Mouse (Mus musculus) kidney, postnatal 36 days (tissue): ENCODE results near the gene Gnaz.

Source experiments
- DNase-seq, 2 experiments: peaks; one replicate each; pipeline ENCODE4 v3.0.0; 2021 to 2022; ENCODE audit warnings: mixed read lengths in 2 of 2

Gene Gnaz

GRCm38 (mm10) chr10:74969266-74969665, 2.3 kb downstream of the Gnaz start:
- no peak for DNase-seq

GRCm38 (mm10) chr10:74973026-74973425, 6.0 kb downstream of the Gnaz start:
- DNase-seq, result no peak

- no peak for DNase-seq
Observed at GRCm38 (mm10) chr10:74975626-74976025, 8.6 kb downstream of the Gnaz start.

- no peak for DNase-seq
Observed at GRCm38 (mm10) chr10:74976429-74976828, 9.5 kb downstream of the Gnaz start.

GRCm38 (mm10) chr10:74978056-74978455, 11.1 kb downstream of the Gnaz start:
- DNase-seq, result no peak

GRCm38 (mm10) chr10:74981159-74981558, 14.2 kb downstream of the Gnaz start:
- no peak for DNase-seq

- DNase-seq, result no peak
Observed at GRCm38 (mm10) chr10:74983176-74983575, 16.2 kb downstream of the Gnaz start.

GRCm38 (mm10) chr10:74987698-74988470, 20.9 kb downstream of the Gnaz start:
- DNase-seq, result no peak

GRCm38 (mm10) chr10:74989814-74990213, 22.8 kb downstream of the Gnaz start:
- peak in 1 of 2 experiments; percentile 23 for DNase-seq

- no peak for DNase-seq
Observed at GRCm38 (mm10) chr10:74990584-74991322, 23.8 kb downstream of the Gnaz start.

GRCm38 (mm10) chr10:74994863-74995262, 27.9 kb downstream of the Gnaz start:
- DNase-seq, result no peak

GRCm38 (mm10) chr10:74995377-74995776, 28.4 kb downstream of the Gnaz start:
- no peak for DNase-seq

- no peak for DNase-seq
Observed at GRCm38 (mm10) chr10:75001391-75001790, 34.4 kb downstream of the Gnaz start.

GRCm38 (mm10) chr10:75004067-75004466, 37.1 kb downstream of the Gnaz start:
- DNase-seq, result no peak

GRCm38 (mm10) chr10:75006889-75007662, 40.1 kb downstream of the Gnaz start:
- DNase-seq, result no peak

- no peak for DNase-seq
Observed at GRCm38 (mm10) chr10:75010704-75011103, 43.7 kb downstream of the Gnaz start.

GRCm38 (mm10) chr10:75015465-75015864, 48.5 kb downstream of the Gnaz start:
- DNase-seq, result no peak

GRCm38 (mm10) chr10:75016481-75016880, 49.5 kb downstream of the Gnaz start:
- no peak for DNase-seq

GRCm38 (mm10) chr10:75020271-75020670, 53.3 kb downstream of the Gnaz start:
- no peak for DNase-seq

- peak; percentile 66 to 90 for DNase-seq
Observed at GRCm38 (mm10) chr10:75021138-75021537, 54.2 kb downstream of the Gnaz start.

GRCm38 (mm10) chr10:75026491-75026890, 59.5 kb downstream of the Gnaz start:
- DNase-seq, result no peak

GRCm38 (mm10) chr10:75028743-75029142, 61.8 kb downstream of the Gnaz start:
- DNase-seq, result no peak

- DNase-seq, result peak in 1 of 2 experiments; percentile 16
Observed at GRCm38 (mm10) chr10:75029677-75030076, 62.7 kb downstream of the Gnaz start.
